Comparison of ENCODE assay signal across 14 mouse cellular contexts in genomic region chr10:51175993-51176577, GRCm38 (mm10).
"Had no signal": no experiment of that assay in that cellular context is flagged by ENCODE, and none has a peak within 500 bp of the region (broad histone marks: within the 10 kb centered on the region; RNA-seq: fewer than 3 reads in every experiment).

No protein-coding gene starts in this region.

- H3K9me3 ChIP-seq: limb, embryonic 12.5 days; liver, embryonic 13.5 days had no signal

- H3K9ac ChIP-seq: limb, embryonic 12.5 days; liver, embryonic 13.5 days had no signal

- DNase-seq: kidney, adult 9 months; kidney, postnatal 14 days; kidney, postnatal 4 days; liver, embryonic 13.5 days; lung, adult 2 months; lung, postnatal 14 days; lung, postnatal 4 days; midbrain, embryonic 14.5 days; thymus, adult 2 months; thymus, postnatal 14 days; thymus, postnatal 4 days had no signal

- H3K4me2 ChIP-seq: limb, embryonic 12.5 days; liver, embryonic 13.5 days; midbrain, embryonic 11.5 days had no signal

- H3K27me3 ChIP-seq: limb, embryonic 12.5 days; liver, embryonic 13.5 days had no signal

- H3K4me1 ChIP-seq: limb, embryonic 12.5 days; liver, embryonic 13.5 days had no signal

- H3K36me3 ChIP-seq: limb, embryonic 12.5 days; liver, embryonic 13.5 days had no signal

- H3K4me3 ChIP-seq: limb, embryonic 12.5 days; liver, embryonic 13.5 days had no signal

- H3K27ac ChIP-seq: limb, embryonic 12.5 days; liver, embryonic 13.5 days; stomach, postnatal 0 days had no signal
